Mouse (Mus musculus): ENCODE measurements at regions not wholly inside any gene's neighbourhood (a gene's known extent, or its start where the extent isn't known, plus 50 kb on each side); places are given as distances from the start of the nearest gene placed in this dataset.

DNA sequence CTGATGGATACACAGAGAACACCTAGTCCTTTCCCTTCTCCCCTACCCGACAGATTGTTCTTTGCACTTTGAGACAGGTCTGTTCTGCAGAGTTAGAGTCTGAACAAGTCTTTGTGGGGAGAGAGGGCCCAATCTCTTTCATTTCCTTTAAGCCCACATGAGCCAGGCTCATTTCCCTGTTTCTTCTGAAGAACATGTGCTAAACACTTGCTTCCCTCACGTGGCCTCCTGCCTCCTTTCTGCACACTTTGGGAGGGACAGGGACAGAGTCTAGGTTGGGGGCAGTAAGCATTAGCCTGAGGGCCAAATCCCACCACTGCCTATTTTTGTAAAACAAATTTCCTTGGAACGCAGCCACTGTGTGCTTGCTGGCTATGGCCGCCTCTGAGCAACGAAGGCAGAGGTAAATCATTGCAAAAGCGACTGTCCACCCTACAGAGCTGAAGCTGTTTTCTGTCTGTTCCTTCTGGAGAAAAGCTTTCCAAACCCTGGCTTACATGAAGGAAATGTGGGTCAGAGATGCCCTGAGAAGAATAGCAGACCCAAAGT, 170.6 kb upstream of the Kbtbd8 start:
- TF ChIP-seq CTCF (IDR thresholded peaks at IDR 0.05; ENCODE audit: extremely low read depth, insufficient read depth, low read length) (no peak), POLR2A (IDR thresholded peaks at IDR 0.05; ENCODE audit: extremely low read depth, insufficient read depth, low read length) (no peak)

All from cortical plate, adult 2 months (tissue).